Mouse (Mus musculus) cerebellum, adult 9-10 months (tissue): ENCODE results near the gene Gm15294.

Source experiments
- DNase-seq: peaks from one replicate; pipeline ENCODE4 v3.0.0; 2022

Gm15294 gene

DNA sequence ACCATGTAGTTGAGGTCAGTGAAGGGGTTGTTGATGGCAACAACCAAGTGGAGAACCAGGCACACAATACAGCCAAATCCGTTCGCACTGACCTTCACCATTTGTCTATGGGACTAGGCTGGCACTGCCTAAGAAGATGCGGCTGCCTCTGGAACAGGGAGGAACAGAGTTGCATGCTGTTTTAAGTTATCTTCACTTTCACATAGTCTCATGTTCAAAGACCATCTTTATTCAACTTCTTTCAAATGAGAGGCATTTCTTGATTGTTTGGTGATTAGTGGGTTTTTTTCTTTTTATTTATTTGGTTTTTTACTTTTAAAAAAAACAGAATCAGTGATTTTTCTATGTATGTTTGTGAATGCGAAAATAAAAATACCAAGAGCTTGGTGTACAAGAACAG, at the start of gene Gm15294:
Gene Gm15294, minus strand, starts transcription at position 101 of the 400 bp plus-strand sequence.
- DNase-seq, result no peak

DNA sequence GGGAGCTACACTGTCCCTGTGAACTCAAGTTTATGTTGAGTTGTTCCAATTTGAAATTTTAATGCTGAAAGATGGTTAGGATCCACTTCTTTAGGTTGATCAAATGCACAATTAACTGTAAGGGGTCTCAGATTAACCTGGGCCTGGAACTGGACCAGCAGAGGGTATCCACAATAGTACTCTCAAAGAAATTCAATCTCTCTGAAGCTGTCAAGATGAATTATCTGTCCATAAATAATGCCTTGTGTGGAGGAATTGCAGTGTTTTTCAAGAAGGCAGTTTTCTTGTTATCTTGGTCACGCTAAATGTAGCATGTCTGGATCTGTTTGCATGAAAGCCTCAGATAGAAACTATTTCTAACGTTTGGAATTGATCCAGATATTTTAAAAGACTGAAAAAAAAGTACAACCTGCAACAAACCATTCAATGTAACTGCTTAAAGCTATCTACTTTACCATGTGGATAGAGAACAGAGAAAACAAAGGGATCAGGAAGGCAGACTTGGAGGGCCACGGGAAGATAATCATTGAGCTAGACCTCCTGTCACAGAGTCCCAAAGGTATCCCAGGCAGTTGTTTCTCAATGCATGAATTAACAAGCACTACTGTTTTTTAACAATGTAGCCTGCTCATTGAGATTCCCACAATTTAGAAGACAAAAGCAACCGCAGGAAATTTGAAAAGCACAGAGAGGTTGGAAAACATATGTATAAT, 9.5 kb upstream of the Gm15294 start:
- no peak for DNase-seq

DNA sequence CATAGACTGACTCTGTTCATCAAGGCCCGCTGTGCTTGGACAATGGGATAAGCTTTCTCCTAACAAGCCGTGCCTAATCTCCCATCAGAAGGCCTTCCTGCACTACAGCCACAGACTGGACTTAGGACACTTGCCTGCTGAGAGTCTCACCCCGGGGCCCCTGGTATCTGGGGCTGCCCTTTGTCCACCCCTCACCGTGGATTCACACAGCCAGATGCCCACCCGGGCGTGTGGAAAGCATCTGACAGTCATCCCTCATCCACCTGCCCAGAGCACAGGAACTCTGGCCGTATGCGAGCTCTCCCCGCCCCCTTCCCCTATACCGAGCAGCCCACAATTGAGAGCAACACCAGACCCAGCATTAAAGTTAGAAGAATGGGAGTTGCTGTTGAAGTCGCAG, 1.0 kb downstream of the Gm15294 start:
- no peak for DNase-seq

DNA sequence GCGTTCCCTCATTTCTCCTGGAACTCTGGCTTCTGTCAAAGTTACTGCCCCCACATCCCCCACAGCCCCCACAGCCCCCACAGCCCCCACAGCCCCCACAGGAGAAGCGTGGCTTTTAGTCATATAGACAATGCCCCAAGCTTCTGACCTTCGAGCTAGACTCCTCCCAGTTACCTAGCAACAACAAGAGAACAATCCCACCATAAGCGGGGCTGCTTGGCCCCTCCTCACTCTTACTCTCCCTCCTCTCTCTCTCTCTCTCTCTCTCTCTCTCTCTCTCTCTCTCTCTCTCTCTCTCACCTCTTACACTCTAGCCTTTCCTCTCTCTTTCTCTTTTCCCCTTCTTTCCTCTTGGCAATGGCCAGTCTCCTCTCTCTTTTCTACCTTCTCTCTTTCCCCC, 1.4 kb downstream of the Gm15294 start:
- DNase-seq, result no peak

DNA sequence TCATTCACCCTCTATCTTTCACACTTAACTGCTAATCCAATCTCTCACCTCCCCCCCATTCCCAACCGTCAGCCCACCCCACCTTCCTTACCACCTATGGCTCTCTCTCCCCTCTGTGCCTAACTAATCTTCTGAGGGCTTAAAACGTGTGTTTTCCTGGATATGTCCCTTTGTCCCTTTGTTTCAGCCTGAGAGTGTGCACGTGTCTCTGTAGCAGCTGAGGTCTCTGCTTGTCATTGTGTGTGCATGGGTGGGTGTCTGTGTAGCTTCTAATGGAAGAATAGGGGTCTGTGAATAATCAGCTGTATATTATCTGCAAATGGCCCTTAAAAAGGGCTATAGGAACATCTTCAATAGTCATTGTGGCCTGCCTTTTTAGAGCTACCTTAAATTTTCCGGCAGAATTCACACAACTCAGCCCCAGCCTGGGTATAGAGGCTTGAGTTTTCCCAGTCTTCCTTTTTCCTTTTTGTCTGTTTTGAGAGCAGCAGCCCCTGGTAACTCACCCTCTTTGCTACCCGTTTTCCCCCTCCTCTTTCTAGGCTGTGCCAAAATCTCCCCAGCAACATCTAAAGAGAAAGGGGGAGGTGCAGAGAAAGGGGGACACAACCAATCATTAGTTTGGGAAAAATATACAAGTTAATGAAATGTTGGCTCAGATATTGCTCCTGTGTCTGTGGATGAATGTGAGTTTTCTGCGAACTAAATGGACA, 19.2 kb downstream of the Gm15294 start:
- no peak for DNase-seq
